21 mouse cellular contexts compared by ENCODE assay signal in the genomic region with DNA sequence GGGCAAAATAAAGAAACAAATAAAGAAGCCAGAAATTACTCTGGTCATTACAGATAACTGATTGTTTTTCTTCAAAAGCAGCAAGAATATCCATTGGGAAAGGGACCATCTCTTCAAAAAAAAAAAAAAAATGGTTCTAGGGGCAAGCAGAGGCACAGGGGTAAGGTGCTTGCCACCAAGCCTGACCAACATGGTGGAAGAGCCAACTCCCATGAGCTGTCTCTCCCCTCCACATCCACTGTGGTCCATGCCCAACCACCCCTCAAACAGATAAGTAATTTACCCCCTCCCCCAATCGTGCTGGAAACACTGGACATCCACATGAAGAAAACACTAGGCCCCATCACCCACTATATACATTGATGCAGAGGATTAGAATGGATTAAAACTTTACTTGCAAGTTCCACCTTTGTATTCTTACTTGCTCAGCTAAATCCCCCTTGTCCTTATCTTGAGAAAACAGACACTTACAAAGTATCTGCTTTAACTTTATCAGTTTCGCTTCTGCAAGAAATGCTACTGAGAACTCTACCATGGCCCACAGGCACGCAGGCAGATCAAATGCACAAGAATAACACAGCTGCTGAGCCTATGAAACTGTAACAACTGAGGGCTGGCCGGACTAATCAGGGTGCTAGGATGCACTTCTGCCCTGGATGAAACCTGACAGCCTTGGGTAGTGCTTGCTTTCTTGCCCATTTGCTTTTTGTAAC. TPM values are rescaled to one million over a fixed set of nuclear protein-coding genes. Genes with fewer than 3 reads are reported as not detected.
A peak's percentile ranks its signal among the peaks of the same experiment; 100 is the strongest.
DNase-seq lines count a peak whose midpoint lies in the region; ATAC-seq and TF ChIP-seq lines count a peak whose summit lies in the region.
"Had no signal": no experiment of that assay in that cellular context is flagged by ENCODE, and none has a peak within 500 bp of the region (broad histone marks: within the 10 kb centered on the region; RNA-seq: fewer than 3 reads in every experiment).

No protein-coding gene starts in this region.

- H3K36me3 ChIP-seq in kidney, postnatal 0 days (ENCODE audit: insufficient read depth, low read length): 0 out of 2 replicates have a peak, but pooled peaks cover 4% of the 10 kb centered on the region
- H3K36me3 ChIP-seq in kidney, adult 2 months (ENCODE audit: control insufficient read depth, insufficient read depth, low read length): no peaks in the 10 kb centered on the region
- H3K36me3 ChIP-seq in liver, embryonic 12.5 days: 0 out of 2 replicates have a peak, but pooled peaks cover 3% of the 10 kb centered on the region

- H3K4me2 ChIP-seq in kidney, postnatal 0 days (ENCODE audit: low read length): no peak overlapping the region
- H3K4me2 ChIP-seq in liver, embryonic 12.5 days: peak overlapping the region; percentile 21
- H3K4me2 ChIP-seq: forebrain, embryonic 13.5 days; hindbrain, embryonic 12.5 days; limb, embryonic 13.5 days; midbrain, embryonic 13.5 days; neural tube, embryonic 13.5 days had no signal

- H3K27ac ChIP-seq in kidney, postnatal 0 days: no peak overlapping the region
- no peak overlapping the region for H3K27ac ChIP-seq in kidney, adult 2 months (ENCODE audit: insufficient read depth, low read depth, low read length)
- peak overlapping the region; percentile 75 for H3K27ac ChIP-seq in liver, embryonic 12.5 days
- H3K27ac ChIP-seq: forebrain, embryonic 13.5 days; hindbrain, embryonic 12.5 days; limb, embryonic 13.5 days; midbrain, embryonic 13.5 days; neural tube, embryonic 13.5 days had no signal

- H3K27me3 ChIP-seq in kidney, postnatal 0 days (ENCODE audit: insufficient read depth, low read length): no peaks in the 10 kb centered on the region
- no peaks in the 10 kb centered on the region for H3K27me3 ChIP-seq in kidney, adult 2 months (replicated peaks; ENCODE audit: control insufficient read depth, insufficient read depth, low read length)
- no peaks in the 10 kb centered on the region for H3K27me3 ChIP-seq in liver, embryonic 12.5 days (replicated peaks)
- H3K27me3 ChIP-seq: forebrain, embryonic 13.5 days; hindbrain, embryonic 12.5 days; limb, embryonic 13.5 days; midbrain, embryonic 13.5 days; neural tube, embryonic 13.5 days had no signal

- intact Hi-C loops in left cerebral cortex, postnatal 25 days (cut with DNase I): no loop called here

- H3K9me3 ChIP-seq in kidney, postnatal 0 days (replicated peaks; ENCODE audit: low read length): no peaks in the 10 kb centered on the region
- H3K9me3 ChIP-seq in liver, embryonic 12.5 days (replicated peaks): no peaks in the 10 kb centered on the region
- H3K9me3 ChIP-seq: forebrain, embryonic 13.5 days; hindbrain, embryonic 12.5 days; limb, embryonic 13.5 days; midbrain, embryonic 13.5 days; neural tube, embryonic 13.5 days had no signal

- no peak for TF ChIP-seq CTCF in kidney, postnatal 0 days (IDR thresholded peaks at IDR 0.05; ENCODE audit: low read depth)
- no peak for TF ChIP-seq CTCF in kidney, adult 2 months (conservative IDR thresholded peaks at IDR 0.05; ENCODE audit: insufficient read depth, insufficient read length, low read depth, low read length)

- no peak overlapping the region for H3K9ac ChIP-seq in kidney, postnatal 0 days (ENCODE audit: low read depth, low read length)
- 0 out of 2 replicates have a peak overlapping the region, but pooled peaks have one; percentile 12 for H3K9ac ChIP-seq in liver, embryonic 12.5 days
- H3K9ac ChIP-seq: forebrain, embryonic 13.5 days; hindbrain, embryonic 12.5 days; limb, embryonic 13.5 days; midbrain, embryonic 13.5 days; neural tube, embryonic 13.5 days had no signal

- no peak for TF ChIP-seq POLR2A in kidney, adult 2 months (IDR thresholded peaks at IDR 0.05; ENCODE audit: low read depth, low read length)

- peak; percentile 20 for DNase-seq in embryo, embryonic 10 days (ENCODE audit: low spot score)
- DNase-seq in embryo, embryonic 9.5 days (ENCODE audit: extremely low spot score): no peak
- peak; percentile 48 for DNase-seq in kidney, postnatal 0 days (ENCODE audit: low spot score)
- no peak for DNase-seq in kidney, adult 2 months
- no peak for DNase-seq in left cerebral cortex, postnatal 25 days (ENCODE audit: low spot score in 2 of 2)
- DNase-seq: cerebellum, adult 9-11 months; gastrocnemius, postnatal 10 days; heart, postnatal 10 days; kidney, adult 18-20 months; kidney, postnatal 36 days; right cerebral cortex, adult 18-20 months; thymus, postnatal 4 days had no signal

- 42% methylated on average over 4 of the region's 4 CpGs for WGBS in kidney, postnatal 0 days
- WGBS in kidney, adult 2 months: 63% methylated on average over 4 of the region's 4 CpGs
- WGBS in liver, embryonic 12.5 days (ENCODE audit: insufficient replicate concordance): 12% methylated on average over 4 of the region's 4 CpGs

- H3K4me3 ChIP-seq in kidney, postnatal 0 days (replicated peaks; ENCODE audit: low read depth, low read length): no peak overlapping the region
- H3K4me3 ChIP-seq in kidney, adult 2 months (ENCODE audit: insufficient read depth, low read depth, low read length): no peak overlapping the region
- H3K4me3 ChIP-seq in liver, embryonic 12.5 days: no peak overlapping the region
- H3K4me3 ChIP-seq: forebrain, embryonic 13.5 days; hindbrain, embryonic 12.5 days; limb, embryonic 13.5 days; midbrain, embryonic 13.5 days; neural tube, embryonic 13.5 days had no signal

- ATAC-seq in kidney, postnatal 0 days (replicated peaks; ENCODE audit: low FRiP score, low read depth): no peak
- ATAC-seq in liver, embryonic 12.5 days: peak; percentile 87
- peak; percentile 95 for ATAC-seq in megakaryocyte-erythroid progenitor cell, adult 5-6 weeks (replicated peaks; ENCODE audit: low FRiP score, low TSS enrichment, poor library complexity, severe bottlenecking)
- ATAC-seq in erythroid progenitor cell, adult 5-6 weeks (replicated peaks; ENCODE audit: low FRiP score, poor library complexity, severe bottlenecking): no peak
- ATAC-seq: CD4-positive, CD25-positive, alpha-beta regulatory T cell, adult 4 months; forebrain, embryonic 13.5 days; midbrain, embryonic 13.5 days had no signal

- H3K4me1 ChIP-seq in kidney, postnatal 0 days (replicated peaks; ENCODE audit: insufficient read depth, low read length): no peaks in the 10 kb centered on the region
- H3K4me1 ChIP-seq in kidney, adult 2 months (ENCODE audit: control insufficient read depth, insufficient read depth, low read length): no peaks in the 10 kb centered on the region
- H3K4me1 ChIP-seq in liver, embryonic 12.5 days: peaks cover 33% of the 10 kb centered on the region
- H3K4me1 ChIP-seq: forebrain, embryonic 13.5 days; hindbrain, embryonic 12.5 days; limb, embryonic 13.5 days; midbrain, embryonic 13.5 days; neural tube, embryonic 13.5 days had no signal

RNA-seq across cellular contexts. Expression of a gene that starts 59.3 kb away (rescaled TPM):
- 60.8 and 62.7 TPM in 2 replicates for polyA plus RNA-seq in kidney, postnatal 0 days (2015; fragmentation: Nextera tagmentation; extraction: Ambion mirVana)
- polyA plus RNA-seq in kidney, adult 2 months (2012; rRNA removed): 8.1 and 9.1 TPM in 2 replicates
- polyA plus RNA-seq in liver, embryonic 12.5 days (2016; fragmentation: Nextera tagmentation; extraction: Ambion mirVana): 12.8 and 12.9 TPM in 2 replicates
- total RNA-seq in megakaryocyte-erythroid progenitor cell, adult 5-6 weeks (2014; fragmentation: Nextera tagmentation): 0.37 TPM in 1 of 2 replicates, not detected in the other
- not detected in 2 replicates for total RNA-seq in megakaryocyte-erythroid progenitor cell, adult 5-6 weeks (2017)
- total RNA-seq in left cerebral cortex, postnatal 25 days (2021): 1 to 10 TPM; 6.9 to 7.6 TPM
- not detected in 2 replicates for total RNA-seq in erythroid progenitor cell, adult 5-6 weeks (2015; ENCODE audit: low replicate concordance)
- 2.4 TPM in 1 of 2 replicates, not detected in the other for total RNA-seq in erythroid progenitor cell, adult 5-6 weeks (2017; ENCODE audit: low replicate concordance)

RNA-seq across cellular contexts. Expression of a gene that starts 59.4 kb away (rescaled TPM):
- 7.6 and 8.7 TPM in 2 replicates for polyA plus RNA-seq in kidney, postnatal 0 days (2015; fragmentation: Nextera tagmentation; extraction: Ambion mirVana)
- 4.3 and 4.6 TPM in 2 replicates for polyA plus RNA-seq in kidney, adult 2 months (2012; rRNA removed)
- polyA plus RNA-seq in liver, embryonic 12.5 days (2016; fragmentation: Nextera tagmentation; extraction: Ambion mirVana): 2.8 and 3.1 TPM in 2 replicates
- 0.62 TPM in 1 of 2 replicates, not detected in the other for total RNA-seq in megakaryocyte-erythroid progenitor cell, adult 5-6 weeks (2014; fragmentation: Nextera tagmentation)
- total RNA-seq in megakaryocyte-erythroid progenitor cell, adult 5-6 weeks (2017): 0.15 and 2.1 TPM in 2 replicates
- total RNA-seq in left cerebral cortex, postnatal 25 days (2021): 1 to 10 TPM; 8.6 to 8.8 TPM
- total RNA-seq in erythroid progenitor cell, adult 5-6 weeks (2015; ENCODE audit: low replicate concordance): 2.5 and 3.4 TPM in 2 replicates
- 2.1 and 3.6 TPM in 2 replicates for total RNA-seq in erythroid progenitor cell, adult 5-6 weeks (2017; ENCODE audit: low replicate concordance)

Comparison
In these comparisons a context has a peak if more than half of its experiments do, and no peak if none do; other contexts are left out.
1. DNase-seq: peak in embryo, embryonic 10 days (single experiment) and kidney, postnatal 0 days (single experiment); none in embryo, embryonic 9.5 days (single experiment), kidney, adult 2 months (single experiment) and left cerebral cortex, postnatal 25 days (0 of 2).
2. ATAC-seq: peak in liver, embryonic 12.5 days (single experiment) and megakaryocyte-erythroid progenitor cell, adult 5-6 weeks (single experiment); none in kidney, postnatal 0 days (single experiment) and erythroid progenitor cell, adult 5-6 weeks (single experiment).